Mouse (Mus musculus): ENCODE results near the gene Enpp6. TPM values are rescaled to one million over a fixed set of nuclear protein-coding genes. Genes with fewer than 3 reads are reported as not detected.
"Not testable (repeated sequence)": the region's sequence is repeated elsewhere in the genome, so short reads cannot be mapped to it uniquely, and the experiment has no call there.

Gene Enpp6
- polyA plus RNA-seq, 1 experiment: 1.1 TPM

DNA sequence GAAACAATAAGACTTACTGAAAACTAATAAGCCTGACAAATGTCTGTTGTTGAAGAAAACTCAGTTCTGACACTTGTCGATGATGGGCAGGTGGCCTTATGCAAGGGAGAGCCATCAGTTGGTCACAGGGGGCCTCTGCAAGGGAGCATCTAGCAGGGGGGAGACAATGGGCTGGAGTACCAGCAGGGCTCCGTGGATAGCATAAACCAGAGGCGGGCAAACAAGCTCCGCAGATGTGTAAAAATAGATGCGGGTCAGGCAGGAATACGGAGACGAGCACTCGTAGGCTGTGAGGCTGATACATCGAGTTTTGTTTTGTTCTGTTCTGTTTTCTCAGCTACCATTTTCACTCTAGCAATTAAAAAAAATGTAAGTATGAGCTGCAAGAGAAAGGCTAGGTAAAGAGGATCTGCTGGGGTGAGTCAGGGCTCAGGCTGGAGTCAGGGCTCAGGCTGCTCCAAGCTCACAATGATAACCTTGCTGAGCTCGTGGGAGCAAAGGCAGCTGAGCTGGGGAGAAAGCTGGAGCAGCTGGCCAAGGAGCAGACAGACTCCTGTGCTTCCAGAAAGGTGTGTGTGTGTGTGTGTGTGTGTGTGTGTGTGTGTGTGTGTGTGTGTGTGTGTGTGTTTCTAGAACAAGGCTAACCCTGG lies 40.3 kb downstream of the Enpp6 start:
- TF ChIP-seq POLR2A (IDR thresholded peaks at IDR 0.05; ENCODE audit: low read depth, low read length) (no peak), CTCF (IDR thresholded peaks at IDR 0.05; ENCODE audit: extremely low read depth, insufficient read length, insufficient replicate concordance, low read depth, low read length) (no peak)
- Histone ChIP-seq H3K27me3 (ENCODE audit: control insufficient read depth, insufficient read depth, low read length) (no peaks in the 10 kb centered on the region), H3K27ac (ENCODE audit: insufficient read depth, low read depth, low read length) (no peak overlapping the region), H3K4me3 (ENCODE audit: low read depth, low read length) (no peak overlapping the region), H3K36me3 (ENCODE audit: control insufficient read depth, insufficient read depth, low read length) (no peaks in the 10 kb centered on the region), H3K4me1 (ENCODE audit: control insufficient read depth, insufficient read depth, insufficient read length, low read length) (no peaks in the 10 kb centered on the region)
- 74% methylated on average over 10 of the region's 10 CpGs for WGBS

DNA sequence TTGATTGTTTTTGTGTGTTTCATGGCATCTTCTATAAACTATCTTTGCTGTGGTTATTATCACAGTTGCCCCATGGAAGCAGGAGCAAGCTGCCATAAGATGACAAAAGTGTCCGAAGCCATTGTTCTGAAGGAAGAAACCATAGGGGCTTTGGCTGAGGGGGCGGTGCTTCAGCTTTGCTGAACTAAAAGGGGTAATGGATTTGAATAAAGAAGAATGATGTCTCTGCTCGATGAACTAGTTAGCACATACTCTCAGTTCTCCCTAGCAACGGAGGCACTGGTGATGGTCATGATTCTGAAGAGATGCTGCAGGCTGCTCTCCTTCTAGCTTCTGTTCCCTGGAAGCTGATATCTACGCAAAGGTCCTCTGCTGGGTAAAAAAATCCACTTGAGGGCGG lies 41.8 kb downstream of the Enpp6 start:
- WGBS: 82% methylated on average over 6 of the region's 6 CpGs
- Histone ChIP-seq H3K27ac (ENCODE audit: insufficient read depth, low read depth, low read length) (no peak overlapping the region), H3K36me3 (ENCODE audit: control insufficient read depth, insufficient read depth, low read length) (no peaks in the 10 kb centered on the region), H3K27me3 (ENCODE audit: control insufficient read depth, insufficient read depth, low read length) (no peaks in the 10 kb centered on the region), H3K4me1 (ENCODE audit: control insufficient read depth, insufficient read depth, insufficient read length, low read length) (no peaks in the 10 kb centered on the region), H3K4me3 (ENCODE audit: low read depth, low read length) (no peak overlapping the region)
- TF ChIP-seq POLR2A (IDR thresholded peaks at IDR 0.05; ENCODE audit: low read depth, low read length) (no peak), CTCF (IDR thresholded peaks at IDR 0.05; ENCODE audit: extremely low read depth, insufficient read length, insufficient replicate concordance, low read depth, low read length) (no peak)

DNA sequence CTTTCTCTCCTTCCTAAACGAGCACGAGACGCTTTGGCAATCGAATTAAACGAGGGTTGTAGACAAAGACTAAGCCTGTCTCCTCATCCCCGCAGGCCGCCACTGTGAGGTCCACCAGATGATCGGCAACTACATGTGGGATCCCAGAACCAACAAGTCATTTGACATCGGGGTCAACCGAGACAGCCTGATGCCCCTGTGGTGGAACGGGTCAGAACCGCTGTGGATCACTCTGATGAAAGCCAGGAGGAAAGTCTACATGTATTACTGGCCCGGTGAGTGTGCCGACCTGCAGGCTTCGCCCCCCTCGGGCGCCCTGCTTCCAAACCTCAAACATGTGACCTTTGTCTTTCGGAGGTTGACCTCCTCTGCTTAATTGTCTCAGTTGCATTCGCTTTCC lies 43.6 kb downstream of the Enpp6 start:
- TF ChIP-seq CTCF (IDR thresholded peaks at IDR 0.05; ENCODE audit: extremely low read depth, insufficient read length, insufficient replicate concordance, low read depth, low read length): no peak
- no peak for TF ChIP-seq POLR2A (IDR thresholded peaks at IDR 0.05; ENCODE audit: low read depth, low read length)
- Histone ChIP-seq H3K4me1 (ENCODE audit: control insufficient read depth, insufficient read depth, insufficient read length, low read length) (no peaks in the 10 kb centered on the region), H3K27me3 (ENCODE audit: control insufficient read depth, insufficient read depth, low read length) (no peaks in the 10 kb centered on the region), H3K36me3 (ENCODE audit: control insufficient read depth, insufficient read depth, low read length) (no peaks in the 10 kb centered on the region), H3K27ac (ENCODE audit: insufficient read depth, low read depth, low read length) (no peak overlapping the region), H3K4me3 (ENCODE audit: low read depth, low read length) (no peak overlapping the region)
- WGBS: 95% methylated on average over 19 of the region's 19 CpGs

DNA sequence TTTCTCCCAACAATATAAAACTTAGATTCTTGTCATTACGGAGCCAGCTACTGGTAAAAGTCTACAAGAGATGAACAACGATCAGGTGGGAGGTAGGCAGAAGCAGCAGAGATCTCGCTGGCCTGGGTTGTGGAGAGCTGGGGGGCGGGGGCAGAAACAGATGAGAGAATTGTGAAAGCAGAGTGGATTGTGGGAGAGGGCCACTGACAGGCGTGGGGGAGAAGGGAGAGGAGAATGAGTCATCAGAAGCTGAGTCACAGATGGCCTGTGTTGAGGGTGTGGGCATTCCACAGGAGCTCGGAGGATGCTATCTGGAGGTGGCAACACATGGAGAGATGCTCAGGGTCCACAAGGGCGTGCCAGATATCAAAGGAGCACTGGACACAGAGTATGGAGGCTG lies 45.4 kb downstream of the Enpp6 start:
- no peaks in the 10 kb centered on the region for H3K36me3 ChIP-seq (ENCODE audit: control insufficient read depth, insufficient read depth, low read length)
- H3K27ac ChIP-seq (ENCODE audit: insufficient read depth, low read depth, low read length): no peak overlapping the region
- no peaks in the 10 kb centered on the region for H3K27me3 ChIP-seq (ENCODE audit: control insufficient read depth, insufficient read depth, low read length)
- H3K4me3 ChIP-seq (ENCODE audit: low read depth, low read length): no peak overlapping the region
- no peak for TF ChIP-seq POLR2A (IDR thresholded peaks at IDR 0.05; ENCODE audit: low read depth, low read length)
- TF ChIP-seq CTCF (IDR thresholded peaks at IDR 0.05; ENCODE audit: extremely low read depth, insufficient read length, insufficient replicate concordance, low read depth, low read length): no peak
- H3K4me1 ChIP-seq (ENCODE audit: control insufficient read depth, insufficient read depth, insufficient read length, low read length): no peaks in the 10 kb centered on the region
- 53% methylated on average over 7 of the region's 7 CpGs for WGBS

DNA sequence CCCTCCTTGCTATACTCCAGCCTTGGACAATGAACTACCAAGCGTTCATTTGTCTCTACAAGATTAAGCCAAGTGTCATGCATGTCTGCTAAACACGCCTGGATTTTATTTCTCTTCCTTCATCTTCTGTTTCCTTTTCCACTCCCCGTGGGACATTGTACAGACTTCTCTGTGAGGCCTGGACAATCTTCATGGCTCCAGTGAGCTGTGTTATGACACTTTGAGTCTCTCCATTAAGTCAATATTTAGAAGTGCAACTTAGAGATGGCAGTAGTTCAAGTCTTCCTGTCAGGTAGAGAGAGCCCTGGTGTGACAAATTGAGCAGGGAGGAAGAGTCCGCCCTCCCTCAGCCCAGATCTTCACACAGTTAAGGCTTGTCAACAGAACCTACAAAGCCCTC lies 47.3 kb downstream of the Enpp6 start:
- TF ChIP-seq CTCF (IDR thresholded peaks at IDR 0.05; ENCODE audit: extremely low read depth, insufficient read length, insufficient replicate concordance, low read depth, low read length) (no peak), POLR2A (IDR thresholded peaks at IDR 0.05; ENCODE audit: low read depth, low read length) (no peak)
- H3K27me3 ChIP-seq (ENCODE audit: control insufficient read depth, insufficient read depth, low read length): no peaks in the 10 kb centered on the region
- no peak overlapping the region for H3K27ac ChIP-seq (ENCODE audit: insufficient read depth, low read depth, low read length)
- 65% methylated on average over 4 of the region's 4 CpGs for WGBS
- H3K4me1 ChIP-seq (ENCODE audit: control insufficient read depth, insufficient read depth, insufficient read length, low read length): no peaks in the 10 kb centered on the region
- no peaks in the 10 kb centered on the region for H3K36me3 ChIP-seq (ENCODE audit: control insufficient read depth, insufficient read depth, low read length)
- H3K4me3 ChIP-seq (ENCODE audit: low read depth, low read length): no peak overlapping the region

DNA sequence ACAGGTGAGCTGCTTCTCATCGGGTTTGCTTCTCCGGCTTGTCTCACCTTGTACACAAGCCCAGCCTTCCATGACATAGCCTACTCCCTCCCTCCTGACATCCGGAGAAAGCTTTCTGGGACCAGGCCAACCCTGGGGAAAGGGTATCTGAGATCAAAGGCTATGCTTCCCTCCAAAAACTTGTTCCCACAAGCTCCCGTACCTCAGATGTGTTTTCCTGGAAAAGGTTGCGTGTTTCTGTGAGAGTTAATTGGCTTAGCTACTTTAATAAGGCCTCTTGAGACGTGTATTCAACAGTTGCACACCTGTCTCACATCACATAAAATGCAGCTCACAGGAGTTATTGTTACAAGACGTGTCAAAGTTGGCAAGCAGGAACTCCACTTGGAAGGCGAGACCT lies 49.8 kb downstream of the Enpp6 start:
- no peaks in the 10 kb centered on the region for H3K27me3 ChIP-seq (ENCODE audit: control insufficient read depth, insufficient read depth, low read length)
- WGBS: 80% methylated on average over 8 of the region's 8 CpGs
- no peaks in the 10 kb centered on the region for H3K4me1 ChIP-seq (ENCODE audit: control insufficient read depth, insufficient read depth, insufficient read length, low read length)
- no peak overlapping the region for H3K4me3 ChIP-seq (ENCODE audit: low read depth, low read length)
- H3K36me3 ChIP-seq (ENCODE audit: control insufficient read depth, insufficient read depth, low read length): no peaks in the 10 kb centered on the region
- TF ChIP-seq POLR2A (IDR thresholded peaks at IDR 0.05; ENCODE audit: low read depth, low read length): no peak
- no peak for TF ChIP-seq CTCF (IDR thresholded peaks at IDR 0.05; ENCODE audit: extremely low read depth, insufficient read length, insufficient replicate concordance, low read depth, low read length)
- H3K27ac ChIP-seq (ENCODE audit: insufficient read depth, low read depth, low read length): no peak overlapping the region

DNA sequence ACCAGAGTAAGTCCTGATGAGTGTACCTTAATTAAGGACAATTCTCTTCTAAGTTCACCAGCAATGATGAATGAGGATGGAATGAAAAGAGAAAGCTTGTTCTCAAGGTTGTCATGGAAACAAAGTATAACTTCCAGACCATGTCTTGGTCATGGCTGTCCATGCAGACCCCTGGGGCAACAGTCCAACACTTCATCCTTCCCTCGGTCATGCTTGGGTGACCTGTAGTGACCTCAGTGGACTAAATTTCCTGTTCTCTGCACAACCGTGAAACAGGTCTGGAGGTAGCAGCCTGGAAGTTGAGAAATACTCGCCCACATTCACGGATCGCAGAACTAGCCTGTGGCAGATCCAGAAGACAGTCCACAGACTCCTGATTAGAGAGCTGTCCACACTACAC lies 50.7 kb downstream of the Enpp6 start:
- TF ChIP-seq POLR2A (IDR thresholded peaks at IDR 0.05; ENCODE audit: low read depth, low read length) (no peak), CTCF (IDR thresholded peaks at IDR 0.05; ENCODE audit: extremely low read depth, insufficient read length, insufficient replicate concordance, low read depth, low read length) (no peak)
- Histone ChIP-seq H3K27ac (ENCODE audit: insufficient read depth, low read depth, low read length) (no peak overlapping the region), H3K4me1 (ENCODE audit: control insufficient read depth, insufficient read depth, insufficient read length, low read length) (no peaks in the 10 kb centered on the region), H3K27me3 (ENCODE audit: control insufficient read depth, insufficient read depth, low read length) (no peaks in the 10 kb centered on the region), H3K4me3 (ENCODE audit: low read depth, low read length) (no peak overlapping the region), H3K36me3 (ENCODE audit: control insufficient read depth, insufficient read depth, low read length) (no peaks in the 10 kb centered on the region)
- 80% methylated on average over 5 of the region's 5 CpGs for WGBS

DNA sequence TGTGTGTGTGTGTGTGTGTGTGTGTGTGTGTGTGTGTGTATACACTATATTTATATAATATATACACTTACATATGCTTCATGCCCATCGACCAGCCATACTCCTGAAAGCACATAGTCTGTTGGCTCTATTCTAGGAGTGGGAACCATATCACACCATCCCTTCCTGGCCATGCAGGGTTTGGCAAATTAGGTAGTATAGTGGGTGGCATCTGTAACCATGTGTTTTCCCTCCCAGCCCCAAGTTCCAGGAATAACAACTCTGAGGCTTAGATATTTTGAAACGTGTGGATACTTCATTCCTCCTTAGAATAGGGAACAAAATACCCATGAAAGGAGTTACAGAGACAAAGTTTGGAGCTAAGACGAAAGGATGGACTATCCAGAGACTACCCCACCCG lies 53.5 kb downstream of the Enpp6 start:
- not testable (repeated sequence) for H3K4me1 ChIP-seq (ENCODE audit: control insufficient read depth, insufficient read depth, insufficient read length, low read length); H3K27ac ChIP-seq (ENCODE audit: insufficient read depth, low read depth, low read length); H3K36me3 ChIP-seq (ENCODE audit: control insufficient read depth, insufficient read depth, low read length); H3K4me3 ChIP-seq (ENCODE audit: low read depth, low read length); H3K27me3 ChIP-seq (ENCODE audit: control insufficient read depth, insufficient read depth, low read length)
- 85% methylated on average over 4 of the region's 4 CpGs for WGBS
